Mouse (Mus musculus) left cerebral cortex, adult 8-10 months (tissue): ENCODE measurements at regions not wholly inside any gene's neighbourhood (a gene's known extent, or its start where the extent isn't known, plus 50 kb on each side); places are given as distances from the start of the nearest gene placed in this dataset.

ENCODE experiments used
- DNase-seq, 2 experiments: peaks; one replicate each; pipeline ENCODE4 v3.0.0; 2022; ENCODE audit warnings: low spot score in 2 of 2

DNA sequence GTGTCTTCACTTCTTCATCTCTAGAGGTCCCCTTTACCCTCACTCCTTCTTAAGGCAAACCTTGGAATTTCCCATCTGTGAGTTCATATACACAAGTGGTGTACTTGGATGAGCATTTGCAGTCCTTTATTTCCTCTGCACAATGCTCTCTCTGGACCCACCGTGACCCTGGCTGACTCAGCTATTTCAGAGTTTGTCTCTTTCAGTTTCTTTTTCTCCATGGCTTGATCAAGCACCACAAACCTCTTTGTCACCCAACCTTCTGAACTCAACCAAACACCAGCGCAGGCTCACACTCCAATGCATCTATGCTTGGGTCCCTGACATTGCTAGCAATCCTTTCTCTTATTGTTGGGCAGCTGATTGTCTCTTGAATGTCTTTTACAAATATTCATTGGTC lies 118.0 kb upstream of the Runx1 start:
- no peak for DNase-seq

DNA sequence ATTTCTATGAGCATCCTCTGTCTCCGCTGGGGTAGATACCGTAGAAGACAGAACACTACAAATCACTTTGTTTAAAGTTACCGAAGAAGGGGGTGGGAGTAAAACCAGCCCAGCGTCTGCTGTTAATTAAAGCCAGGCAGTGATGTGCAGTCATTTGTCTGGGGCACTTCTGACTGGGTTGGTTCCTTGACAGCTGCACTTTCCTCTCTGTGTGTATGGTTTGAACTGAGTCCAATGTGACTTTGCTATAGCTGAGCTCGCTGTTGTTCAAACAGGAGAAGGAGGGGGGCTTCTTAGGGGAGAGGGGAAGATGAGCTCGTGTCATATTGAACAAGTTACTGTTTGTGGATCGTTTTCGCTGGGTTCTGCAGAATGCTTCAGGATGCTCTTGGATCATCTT lies 113.7 kb upstream of the Runx1 start:
- DNase-seq, result no peak

DNA sequence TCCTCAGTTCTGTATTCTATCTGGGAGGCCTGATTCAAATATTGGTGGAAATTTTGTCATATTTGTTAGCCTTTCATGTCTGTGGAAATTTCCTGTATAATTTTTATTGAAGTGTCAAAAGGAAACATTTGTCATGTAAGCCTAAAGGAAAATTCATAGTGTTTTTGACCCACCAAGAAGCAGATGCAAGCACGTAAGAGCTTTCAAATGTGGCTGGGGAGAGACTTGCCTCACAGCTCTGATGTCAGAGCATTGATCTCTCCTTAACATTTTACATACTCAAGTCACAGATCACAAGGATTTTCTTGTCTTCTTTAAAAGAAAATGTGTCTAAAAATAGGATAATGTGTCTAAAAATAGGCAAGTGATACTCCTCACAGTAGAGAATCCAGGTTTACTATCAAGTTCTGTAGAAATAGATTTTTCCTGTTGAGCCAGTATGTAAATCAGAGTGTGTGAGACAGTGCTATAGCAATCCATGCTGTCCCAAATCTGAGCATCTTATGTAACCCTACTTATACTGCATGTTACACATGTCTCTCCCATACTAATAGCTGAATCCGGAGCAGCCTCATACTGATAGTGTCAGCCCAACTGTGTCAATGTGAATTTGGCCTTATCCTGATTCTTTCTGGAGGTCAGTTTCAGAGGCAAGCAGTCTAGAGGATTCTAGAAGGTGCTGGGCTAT lies 110.0 kb upstream of the Runx1 start:
- DNase-seq, result no peak

DNA sequence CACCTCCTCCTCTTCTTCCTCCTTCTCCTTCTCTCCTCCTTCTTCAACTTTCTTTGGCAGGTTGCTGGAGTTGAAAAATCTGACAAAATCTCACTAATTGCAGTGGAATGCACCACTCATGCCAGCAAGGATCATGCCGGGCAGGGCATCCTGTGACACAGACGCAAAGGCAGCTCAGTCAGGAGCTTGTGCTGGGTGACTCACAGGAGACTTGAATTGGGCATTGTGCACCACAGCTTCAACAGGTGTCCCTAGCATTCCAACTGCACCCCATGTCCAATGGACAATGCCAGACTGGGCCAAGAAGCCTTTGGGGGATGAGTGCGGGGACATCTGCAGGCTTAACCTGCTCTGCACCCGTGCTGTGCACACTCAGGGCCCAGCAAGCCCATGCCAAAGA lies 104.2 kb upstream of the Runx1 start:
- no peak for DNase-seq

DNA sequence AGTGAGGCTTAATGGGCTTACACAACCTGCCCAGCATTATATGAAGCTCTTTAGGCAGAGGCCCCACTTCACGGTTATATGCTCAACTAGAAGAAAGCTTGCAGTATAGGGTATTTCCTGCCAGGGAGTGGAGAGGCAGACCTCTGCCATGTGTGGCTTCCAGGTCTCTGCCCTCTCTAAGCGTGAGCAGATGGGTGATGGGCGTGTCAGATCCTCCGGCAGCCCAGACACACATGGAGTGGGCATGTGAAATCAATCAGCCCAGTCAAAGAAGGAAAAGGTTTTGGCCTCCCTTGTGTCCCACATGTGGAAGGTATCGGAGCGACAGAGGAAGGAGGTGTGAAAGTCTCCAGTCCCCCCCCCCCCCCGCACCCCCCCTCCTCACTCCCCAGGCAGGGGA lies 102.3 kb upstream of the Runx1 start:
- DNase-seq, result no peak

DNA sequence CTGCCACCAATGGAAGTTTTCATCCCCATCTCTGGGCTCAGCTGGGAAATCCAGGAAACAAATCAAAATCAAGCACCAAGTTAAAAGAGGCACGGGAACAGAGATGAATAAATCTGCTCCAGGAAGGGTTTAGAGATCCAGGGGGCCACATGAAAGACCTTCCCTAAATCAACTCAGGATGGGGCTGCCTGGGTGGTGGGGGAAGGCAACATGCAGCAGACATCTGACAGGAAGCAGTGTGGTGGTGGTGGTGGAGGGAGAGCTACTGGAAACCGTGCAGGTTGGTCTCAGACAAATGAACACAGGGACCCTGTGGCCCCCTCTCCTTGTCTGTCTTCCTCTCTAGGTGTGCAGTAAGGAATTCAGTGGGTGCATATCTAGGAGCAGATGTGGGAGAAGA lies 101.7 kb upstream of the Runx1 start:
- no peak for DNase-seq

DNA sequence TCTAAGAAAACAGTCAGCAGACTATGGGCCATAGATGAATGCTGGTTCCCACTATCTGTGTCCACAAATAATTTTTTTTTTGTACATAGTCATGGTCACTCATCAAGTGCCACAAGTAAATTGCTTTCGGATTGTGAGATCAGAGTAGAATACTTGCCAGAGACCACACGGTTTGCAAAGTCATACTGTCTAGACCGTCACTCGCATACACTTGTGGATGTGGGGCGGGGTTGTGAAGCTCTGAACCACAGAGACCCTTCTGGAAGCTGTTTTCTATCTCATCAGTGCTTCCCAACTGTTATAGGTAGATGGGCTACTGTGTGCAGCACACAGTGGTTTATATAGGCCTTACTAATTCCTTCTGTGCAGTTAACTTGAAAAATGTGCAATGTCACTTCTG lies 100.9 kb upstream of the Runx1 start:
- no peak for DNase-seq

DNA sequence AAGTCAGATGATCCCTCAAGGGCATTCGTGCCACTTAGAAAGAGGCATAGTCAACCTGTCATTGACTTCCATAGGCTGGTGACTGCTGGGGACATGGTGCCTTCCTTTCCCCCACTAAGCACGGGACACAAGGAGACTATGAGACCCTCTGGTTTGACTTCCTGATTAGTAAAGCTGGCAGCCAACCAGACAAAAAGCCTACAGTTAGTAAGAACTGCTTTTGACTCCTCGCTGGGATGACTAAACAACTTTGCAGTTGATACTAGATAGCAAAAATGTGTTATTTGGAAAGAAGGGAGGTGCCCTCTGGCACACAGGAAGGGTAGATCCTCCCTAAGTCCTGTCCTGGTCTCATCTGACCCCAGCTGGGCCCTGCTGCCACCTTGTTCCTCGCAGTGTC lies 95.0 kb upstream of the Runx1 start:
- no peak for DNase-seq

DNA sequence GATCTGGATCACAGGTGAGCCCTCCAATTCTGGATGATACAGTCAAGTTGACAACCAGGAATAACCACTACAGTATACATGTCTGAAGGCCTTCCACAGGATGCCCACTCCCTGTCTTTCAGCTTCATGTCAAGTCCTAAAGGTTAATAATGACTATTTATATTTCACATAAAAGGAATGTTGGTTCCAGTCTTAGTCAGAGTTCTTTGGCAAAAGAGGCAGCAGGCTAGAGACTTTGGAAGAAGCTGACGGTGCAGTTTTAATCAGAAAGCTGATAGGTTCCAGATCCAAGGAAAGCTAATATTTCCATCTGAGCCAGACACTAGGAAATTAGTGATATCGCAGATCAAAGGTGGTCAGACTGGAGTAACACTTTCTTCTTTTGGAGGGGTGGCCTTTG lies 91.4 kb upstream of the Runx1 start:
- DNase-seq, result no peak

DNA sequence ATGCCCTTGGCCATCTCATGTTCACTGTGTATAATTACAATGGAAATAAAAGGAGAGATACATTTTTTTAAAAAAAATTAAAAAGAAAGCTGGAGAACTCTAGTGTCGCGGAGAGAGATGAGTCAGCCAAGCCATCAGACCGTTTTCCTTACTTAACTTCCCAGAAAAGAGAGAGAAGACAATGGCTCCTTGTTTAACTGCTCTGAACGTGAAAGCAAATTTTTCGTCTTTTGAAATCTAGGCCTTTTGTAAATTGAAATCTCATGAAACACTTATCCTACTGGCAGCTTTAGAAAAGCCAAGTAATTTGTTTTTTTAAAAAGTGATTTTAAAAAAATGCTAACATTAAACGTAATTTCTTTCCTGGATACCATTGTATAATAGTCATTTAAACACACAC lies 89.7 kb upstream of the Runx1 start:
- no peak for DNase-seq

DNA sequence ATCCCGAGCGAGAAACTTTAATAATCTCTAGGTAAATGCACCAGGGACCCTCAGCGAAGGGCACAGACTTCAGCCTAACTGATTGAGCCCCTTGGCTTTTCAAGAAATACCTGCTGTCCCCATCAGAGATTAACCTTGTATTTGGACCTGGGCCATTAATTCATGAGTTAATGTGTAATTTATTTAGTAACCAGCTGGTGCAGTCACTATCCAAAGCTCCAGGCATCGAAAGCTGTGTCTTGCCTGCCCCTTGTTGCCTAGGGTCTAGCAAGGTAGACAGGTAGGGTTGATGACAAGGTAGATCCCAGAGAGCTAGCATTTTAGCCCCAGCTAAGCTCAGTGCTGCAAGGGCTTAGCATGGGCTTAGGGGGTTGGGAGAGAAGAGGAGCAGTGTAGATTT lies 80.9 kb upstream of the Runx1 start:
- no peak for DNase-seq

DNA sequence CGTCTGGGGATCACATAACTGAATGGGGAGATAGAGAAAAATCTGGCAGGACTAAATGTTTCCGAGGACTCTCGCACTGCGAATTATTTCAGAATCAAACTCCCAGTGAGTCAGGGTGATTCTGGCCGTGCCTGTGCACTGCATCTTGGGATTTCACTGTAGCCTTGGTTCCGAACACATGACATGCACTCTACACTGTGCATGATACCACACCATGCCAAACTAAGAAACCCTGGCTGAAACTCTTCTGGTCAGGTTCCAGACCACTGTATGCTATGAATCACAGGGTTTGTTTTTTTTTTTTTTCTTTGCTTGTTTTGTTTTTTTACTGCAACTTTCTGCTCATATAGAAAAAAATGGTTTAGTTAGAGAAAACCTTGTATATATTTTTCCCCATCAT lies 79.7 kb upstream of the Runx1 start:
- DNase-seq, result no peak

DNA sequence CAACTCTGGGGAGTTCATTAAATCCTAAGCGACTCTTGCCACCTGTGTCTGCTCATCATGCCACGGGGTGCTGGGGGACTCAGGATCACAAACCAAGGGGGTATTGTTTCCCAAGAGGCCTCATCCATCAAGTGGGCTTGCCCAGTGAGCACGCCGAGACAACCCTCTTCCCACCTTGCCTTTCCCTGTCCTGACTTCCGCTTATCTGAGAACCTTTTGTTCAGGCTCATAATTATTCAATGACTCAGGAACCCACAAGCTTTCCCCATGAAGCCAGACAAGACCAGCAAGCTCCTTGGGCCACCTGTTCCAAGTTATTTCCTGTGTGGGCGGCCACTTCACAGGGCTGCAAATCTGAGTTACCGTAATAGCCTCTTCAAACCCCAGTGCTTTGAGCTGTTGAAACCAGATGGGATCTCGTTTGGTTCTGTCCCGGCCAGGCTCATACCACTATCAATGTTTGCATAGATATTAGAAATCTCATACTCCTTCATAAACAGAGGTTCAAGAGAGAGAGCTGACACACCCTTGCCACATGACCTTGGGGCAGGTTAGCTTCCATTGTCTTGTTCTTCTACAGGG lies 78.0 kb upstream of the Runx1 start:
- DNase-seq, result peak in 1 of 2 experiments; percentile 36

DNA sequence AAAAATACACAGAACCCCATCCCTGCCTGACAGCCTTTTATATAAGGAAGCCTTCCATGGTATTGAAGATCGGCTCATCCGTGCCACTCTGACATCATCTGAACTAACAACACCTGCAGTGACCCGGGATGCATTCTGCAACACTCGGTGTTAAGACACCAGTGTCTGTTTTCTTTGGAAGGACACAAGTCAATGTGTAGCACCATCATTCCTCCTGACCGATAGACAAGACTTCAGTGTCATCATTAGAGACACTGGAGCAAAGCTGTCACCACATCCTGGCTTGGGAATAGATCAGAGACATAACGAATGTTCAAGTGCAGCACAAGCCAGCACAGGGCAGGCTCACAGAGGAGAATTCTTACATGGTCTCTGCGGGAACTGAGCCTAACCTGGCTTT lies 77.5 kb upstream of the Runx1 start:
- no peak for DNase-seq

DNA sequence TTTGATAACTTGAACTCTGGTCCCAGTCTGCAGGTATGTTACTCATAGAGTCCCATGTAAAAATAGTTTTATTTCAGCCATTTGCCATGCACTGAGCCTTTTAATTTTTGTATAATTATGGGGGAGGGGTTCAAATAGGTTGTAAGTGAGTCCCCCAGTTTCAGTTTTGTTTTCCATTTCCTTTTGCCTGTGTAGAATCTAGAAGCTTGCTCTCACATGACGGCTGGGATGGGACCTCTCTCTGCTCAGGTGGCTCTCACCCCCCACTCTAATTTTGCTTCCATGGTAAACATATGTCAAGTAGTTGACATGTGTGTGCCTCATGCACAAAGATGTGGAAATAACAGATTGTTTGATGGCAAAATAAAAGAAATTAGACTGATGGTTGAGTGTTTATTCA lies 73.8 kb upstream of the Runx1 start:
- DNase-seq, result no peak

DNA sequence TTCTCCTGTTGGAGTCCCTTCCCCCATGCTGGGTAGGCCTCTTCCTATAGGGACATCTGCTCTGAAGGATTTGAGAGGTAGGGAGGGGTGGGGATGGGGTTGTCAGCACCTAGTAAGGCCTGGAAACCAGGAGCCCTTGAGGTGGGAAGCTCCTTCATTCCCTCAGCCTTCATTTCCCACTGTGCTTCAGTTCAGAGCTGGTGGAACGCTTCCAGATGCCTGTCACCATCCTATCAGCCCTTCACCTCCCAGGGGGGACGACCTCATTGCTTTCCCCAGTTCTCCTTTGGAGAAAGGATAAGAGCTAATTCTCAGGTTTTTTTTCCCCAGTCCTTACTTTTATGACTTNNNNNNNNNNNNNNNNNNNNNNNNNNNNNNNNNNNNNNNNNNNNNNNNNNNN lies 65.8 kb upstream of the Runx1 start:
- DNase-seq, result no peak

DNA sequence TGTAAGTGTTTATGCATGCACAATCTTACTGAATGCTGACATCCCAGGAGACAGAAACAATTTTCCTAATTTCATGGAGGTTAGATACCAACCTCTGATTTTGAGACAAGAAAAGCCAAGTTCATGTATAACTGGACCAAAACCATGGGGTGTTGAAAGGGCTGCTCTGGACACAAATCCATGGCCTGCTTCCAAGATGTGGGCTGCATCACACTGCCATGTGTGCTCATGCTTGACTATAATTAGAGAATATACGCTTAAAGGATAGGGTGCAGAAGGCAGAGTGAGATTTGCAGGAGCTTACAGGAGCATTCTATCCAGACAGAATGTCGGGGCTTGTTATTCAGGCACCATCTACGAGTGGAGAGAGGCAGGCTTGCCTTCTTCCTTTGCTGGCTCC lies 64.8 kb upstream of the Runx1 start:
- no peak for DNase-seq

DNA sequence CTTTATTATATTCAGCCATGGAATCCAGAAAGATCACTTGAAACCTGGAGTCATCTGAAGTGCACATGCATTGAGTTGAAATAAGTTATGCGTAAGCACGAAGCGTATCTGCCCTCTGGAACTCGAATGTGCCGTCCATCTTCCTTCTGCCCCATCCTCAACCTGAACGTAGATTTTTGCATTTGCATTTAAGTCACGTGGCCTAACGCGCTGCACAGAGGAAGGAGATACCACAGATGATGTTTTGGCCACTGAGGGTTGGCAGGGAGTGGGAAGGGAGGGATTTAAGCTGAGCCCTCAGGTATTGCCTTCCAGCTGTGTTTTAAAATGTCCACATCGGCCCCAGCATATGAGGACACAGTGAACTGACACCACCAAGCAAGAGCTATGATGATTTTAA lies 63.6 kb upstream of the Runx1 start:
- DNase-seq, result no peak

DNA sequence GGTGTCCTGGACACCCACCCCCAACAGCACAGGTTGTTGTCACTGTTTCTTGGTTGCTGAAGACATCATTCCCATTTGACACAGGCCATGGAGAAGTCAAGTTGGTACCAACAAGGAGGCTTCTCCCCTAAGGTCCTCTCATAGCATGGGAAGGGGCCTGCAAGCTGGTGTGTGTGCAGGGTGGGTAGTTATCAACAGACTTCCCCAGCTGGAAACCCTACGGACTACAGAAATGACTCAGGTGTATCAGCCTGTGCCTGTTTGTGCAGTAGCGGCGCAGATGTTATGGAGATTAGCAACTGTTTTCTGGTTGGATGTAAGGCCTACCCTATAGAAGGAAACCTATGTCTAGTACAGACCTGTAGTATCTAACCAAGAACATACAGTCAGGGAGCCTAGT lies 60.3 kb upstream of the Runx1 start:
- no peak for DNase-seq

DNA sequence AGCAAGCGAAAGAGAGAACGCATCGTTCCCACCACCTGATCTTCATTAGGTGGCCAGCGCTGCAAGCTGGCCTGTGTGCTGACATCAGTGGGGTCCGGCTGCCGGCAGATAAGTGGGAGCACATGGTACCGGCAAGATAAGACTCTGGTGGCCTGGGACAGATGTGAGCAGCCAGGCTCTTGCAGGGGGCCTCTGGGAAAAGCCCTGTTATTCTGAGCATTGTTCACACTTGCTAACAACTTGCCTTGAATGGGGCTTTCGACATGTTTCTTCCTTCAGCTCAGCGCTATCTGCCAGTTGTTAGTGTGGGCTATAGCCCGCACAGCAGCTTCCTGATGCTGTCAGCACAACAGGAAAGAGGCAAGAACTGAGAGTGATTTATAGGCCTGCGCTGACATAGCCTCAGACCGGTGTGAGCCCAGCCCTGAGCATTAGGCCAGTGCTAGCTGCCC lies 57.9 kb upstream of the Runx1 start:
- no peak for DNase-seq

DNA sequence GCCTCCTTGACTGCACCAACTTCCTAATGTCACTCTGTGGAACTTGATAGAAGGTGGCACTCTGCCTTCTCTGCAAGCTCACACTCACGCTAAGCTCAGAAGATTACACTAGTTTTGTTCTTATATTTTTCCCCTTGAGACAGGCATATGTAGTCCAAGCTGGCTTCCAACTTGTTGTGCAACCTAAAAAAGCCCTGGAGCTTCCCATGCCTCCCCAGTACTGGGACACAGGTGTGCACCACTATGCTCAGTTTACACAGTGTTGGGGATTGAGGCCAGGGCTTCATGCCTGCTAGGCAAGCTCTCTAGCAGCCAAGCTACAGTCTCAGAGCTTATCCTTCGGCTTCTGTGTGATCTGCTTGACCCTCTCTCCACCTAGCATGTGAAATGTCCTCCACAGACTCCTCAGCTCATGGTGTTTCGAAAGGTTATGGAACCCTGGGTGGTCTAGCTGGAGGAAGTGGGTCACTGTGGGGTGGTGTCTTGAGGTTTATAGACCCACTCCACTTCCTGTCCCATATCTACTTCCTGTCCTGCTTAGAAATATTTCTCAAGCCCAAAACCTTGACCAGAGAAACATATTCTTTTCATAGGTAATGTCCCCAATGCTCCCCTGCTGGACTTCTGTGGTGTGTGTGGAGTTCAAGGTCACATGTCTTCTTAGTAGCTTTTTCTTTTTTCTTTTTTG lies 54.6 kb upstream of the Runx1 start:
- no peak for DNase-seq

DNA sequence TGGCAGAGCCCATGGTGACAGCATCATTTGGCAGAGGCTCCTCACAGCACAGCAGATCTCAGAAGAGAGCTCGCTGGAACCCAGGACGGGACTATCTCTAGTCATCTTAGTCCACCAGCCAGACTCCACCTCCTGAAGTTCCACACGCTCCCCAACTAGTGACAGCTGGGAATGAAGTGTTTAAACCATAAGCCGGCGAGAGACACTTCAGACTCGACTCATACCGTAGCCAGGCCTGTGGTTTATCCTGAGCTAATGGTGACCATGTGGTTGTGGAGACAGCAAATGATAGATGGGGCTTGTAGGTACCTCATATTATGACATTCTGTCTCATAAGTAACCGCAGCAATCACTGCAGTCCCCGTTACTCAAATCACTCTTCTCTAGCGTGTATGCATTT lies 52.1 kb upstream of the Runx1 start:
- DNase-seq, result no peak
